Mouse (Mus musculus): ENCODE measurements around the gene Hmox2. TPM values are rescaled to one million over a fixed set of nuclear protein-coding genes. Genes with fewer than 3 reads are reported as not detected.
"Not testable (repeated sequence)": the region's sequence is repeated elsewhere in the genome, so short reads cannot be mapped to it uniquely, and the experiment has no call there.

Hmox2 gene
- polyA plus RNA-seq, 1 experiment, result 42.6 TPM

GRCm38 (mm10) chr16:4739994-4740393 lies 13.8 kb downstream of the Hmox2 start:
- Histone ChIP-seq H3K79me3 (ENCODE audit: low read depth) (peaks cover 11% of the 10 kb centered on the region), H3K36me3 (ENCODE audit: control insufficient read depth, insufficient read depth) (no peaks in the 10 kb centered on the region), H3K4me3 (ENCODE audit: insufficient read depth, poor library complexity, severe bottlenecking) (no peak overlapping the region), H3K27me3 (ENCODE audit: control insufficient read depth, insufficient read depth, insufficient read length) (no peaks in the 10 kb centered on the region), H3K79me2 (ENCODE audit: control insufficient read depth, insufficient read depth) (peaks cover 41% of the 10 kb centered on the region), H3ac (ENCODE audit: control insufficient read depth, insufficient read length, low read depth) (no peak overlapping the region)
- TF ChIP-seq FOSL1 (IDR thresholded peaks at IDR 0.05; ENCODE audit: insufficient read depth, low read length, poor library complexity, severe bottlenecking) (no peak), MAX (IDR thresholded peaks at IDR 0.05) (no peak), CTCF (IDR thresholded peaks at IDR 0.05; ENCODE audit: control insufficient read depth, insufficient read depth, insufficient read length) (no peak), MYOG (IDR thresholded peaks at IDR 0.05; ENCODE audit: control insufficient read depth, extremely low read depth, insufficient read length) (no peak), CEBPB (IDR thresholded peaks at IDR 0.05; ENCODE audit: low read depth) (no peak), MYOD1 (IDR thresholded peaks at IDR 0.05; ENCODE audit: control insufficient read depth, insufficient read length, low read depth) (no peak), USF1 (IDR thresholded peaks at IDR 0.05; ENCODE audit: low read depth) (no peak)

DNA sequence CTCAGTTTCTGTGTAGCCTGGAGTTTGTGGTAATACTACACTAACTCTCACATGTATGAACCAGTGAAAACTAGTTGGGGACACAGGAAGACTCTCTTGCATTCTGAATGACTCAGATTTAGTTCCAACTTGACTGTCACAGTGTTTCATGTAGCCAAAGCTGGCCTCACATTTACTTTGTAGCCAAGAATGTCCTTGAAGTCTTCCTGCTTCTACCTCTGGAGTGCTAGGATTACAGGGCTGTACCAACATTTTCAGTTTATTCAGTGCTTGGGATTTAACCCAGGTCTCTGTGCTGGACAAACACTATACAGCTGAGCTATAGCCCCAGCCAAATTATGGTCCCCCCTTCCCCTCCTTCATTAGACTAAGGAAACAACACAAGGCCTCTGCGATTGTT lies 16.0 kb downstream of the Hmox2 start:
- no peaks in the 10 kb centered on the region for H3K27me3 ChIP-seq (ENCODE audit: control insufficient read depth, insufficient read depth, insufficient read length)
- peaks cover 32% of the 10 kb centered on the region for H3K79me2 ChIP-seq (ENCODE audit: control insufficient read depth, insufficient read depth)
- TF ChIP-seq MAX (IDR thresholded peaks at IDR 0.05), result no peak
- no peak for TF ChIP-seq USF1 (IDR thresholded peaks at IDR 0.05; ENCODE audit: low read depth)
- TF ChIP-seq CTCF (IDR thresholded peaks at IDR 0.05; ENCODE audit: control insufficient read depth, insufficient read depth, insufficient read length), result no peak
- TF ChIP-seq MYOG (IDR thresholded peaks at IDR 0.05; ENCODE audit: control insufficient read depth, extremely low read depth, insufficient read length), result no peak
- no peak for TF ChIP-seq FOSL1 (IDR thresholded peaks at IDR 0.05; ENCODE audit: insufficient read depth, low read length, poor library complexity, severe bottlenecking)
- TF ChIP-seq MYOD1 (IDR thresholded peaks at IDR 0.05; ENCODE audit: control insufficient read depth, insufficient read length, low read depth), result no peak
- TF ChIP-seq CEBPB (IDR thresholded peaks at IDR 0.05; ENCODE audit: low read depth), result no peak
- no peaks in the 10 kb centered on the region for H3K36me3 ChIP-seq (ENCODE audit: control insufficient read depth, insufficient read depth)
- no peak overlapping the region for H3ac ChIP-seq (ENCODE audit: control insufficient read depth, insufficient read length, low read depth)
- H3K79me3 ChIP-seq (ENCODE audit: low read depth), result peaks cover 8% of the 10 kb centered on the region
- H3K4me3 ChIP-seq (ENCODE audit: insufficient read depth, poor library complexity, severe bottlenecking), result no peak overlapping the region

DNA sequence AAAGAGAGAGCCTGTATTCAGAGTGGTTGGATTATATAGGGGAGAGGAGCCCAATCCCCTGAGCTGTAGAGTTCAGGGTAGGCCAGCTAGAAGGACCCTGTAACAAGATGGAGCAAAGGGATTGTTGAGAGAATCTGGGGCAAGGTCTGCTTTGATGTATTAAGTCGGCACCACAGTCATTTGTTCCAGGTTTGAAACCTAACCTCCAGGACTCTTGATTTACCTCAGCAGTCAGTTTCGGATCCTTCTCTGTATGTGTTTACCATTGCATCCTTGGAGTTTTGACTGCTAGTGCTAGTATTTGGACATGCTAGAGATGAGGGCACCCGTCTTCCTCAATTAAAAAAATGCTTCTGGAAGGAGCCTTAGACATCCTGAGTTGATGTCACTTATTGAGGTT lies 26.0 kb downstream of the Hmox2 start:
- H3K4me3 ChIP-seq (ENCODE audit: insufficient read depth, poor library complexity, severe bottlenecking), result no peak overlapping the region
- peaks cover 1% of the 10 kb centered on the region for H3K79me3 ChIP-seq (ENCODE audit: low read depth)
- no peaks in the 10 kb centered on the region for H3K79me2 ChIP-seq (ENCODE audit: control insufficient read depth, insufficient read depth)
- TF ChIP-seq USF1 (IDR thresholded peaks at IDR 0.05; ENCODE audit: low read depth) (no peak), MYOG (IDR thresholded peaks at IDR 0.05; ENCODE audit: control insufficient read depth, extremely low read depth, insufficient read length) (no peak), CTCF (IDR thresholded peaks at IDR 0.05; ENCODE audit: control insufficient read depth, insufficient read depth, insufficient read length) (no peak), MAX (IDR thresholded peaks at IDR 0.05) (no peak), MYOD1 (IDR thresholded peaks at IDR 0.05; ENCODE audit: control insufficient read depth, insufficient read length, low read depth) (no peak), CEBPB (IDR thresholded peaks at IDR 0.05; ENCODE audit: low read depth) (no peak), FOSL1 (IDR thresholded peaks at IDR 0.05; ENCODE audit: insufficient read depth, low read length, poor library complexity, severe bottlenecking) (no peak)
- no peak overlapping the region for H3ac ChIP-seq (ENCODE audit: control insufficient read depth, insufficient read length, low read depth)
- no peaks in the 10 kb centered on the region for H3K27me3 ChIP-seq (ENCODE audit: control insufficient read depth, insufficient read depth, insufficient read length)
- H3K36me3 ChIP-seq (ENCODE audit: control insufficient read depth, insufficient read depth), result no peaks in the 10 kb centered on the region

DNA sequence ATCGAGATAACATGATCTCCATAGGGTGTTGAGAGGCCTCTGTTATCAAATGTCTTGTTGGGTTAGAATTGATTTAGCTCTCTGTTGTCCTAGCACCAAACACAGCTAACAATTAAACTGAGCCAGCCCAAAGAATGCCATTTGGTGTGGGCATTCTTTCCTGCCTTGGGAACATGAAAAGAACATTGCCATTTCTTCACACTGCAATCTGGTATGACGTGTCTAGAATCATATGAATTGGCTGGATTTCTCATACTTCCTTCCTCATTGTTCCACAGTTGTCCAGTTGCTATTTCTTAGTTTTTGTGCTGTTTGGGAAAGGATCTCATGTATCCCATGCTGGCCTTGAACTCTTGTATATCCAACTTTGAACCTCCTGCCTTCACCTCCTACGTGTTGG lies 27.9 kb downstream of the Hmox2 start:
- Histone ChIP-seq H3K79me3 (ENCODE audit: low read depth) (peaks cover 1% of the 10 kb centered on the region), H3K27me3 (ENCODE audit: control insufficient read depth, insufficient read depth, insufficient read length) (no peaks in the 10 kb centered on the region), H3K79me2 (ENCODE audit: control insufficient read depth, insufficient read depth) (peaks cover 8% of the 10 kb centered on the region), H3K36me3 (ENCODE audit: control insufficient read depth, insufficient read depth) (no peaks in the 10 kb centered on the region), H3K4me3 (ENCODE audit: insufficient read depth, poor library complexity, severe bottlenecking) (no peak overlapping the region), H3ac (ENCODE audit: control insufficient read depth, insufficient read length, low read depth) (no peak overlapping the region)
- TF ChIP-seq MAX (IDR thresholded peaks at IDR 0.05), result no peak
- no peak for TF ChIP-seq MYOG (IDR thresholded peaks at IDR 0.05; ENCODE audit: control insufficient read depth, extremely low read depth, insufficient read length)
- TF ChIP-seq MYOD1 (IDR thresholded peaks at IDR 0.05; ENCODE audit: control insufficient read depth, insufficient read length, low read depth), result no peak
- TF ChIP-seq CEBPB (IDR thresholded peaks at IDR 0.05; ENCODE audit: low read depth), result no peak
- no peak for TF ChIP-seq CTCF (IDR thresholded peaks at IDR 0.05; ENCODE audit: control insufficient read depth, insufficient read depth, insufficient read length)

GRCm38 (mm10) chr16:4756660-4757335 lies 30.6 kb downstream of the Hmox2 start:
- H3K79me3 ChIP-seq (ENCODE audit: low read depth); H3K36me3 ChIP-seq (ENCODE audit: control insufficient read depth, insufficient read depth); H3K4me3 ChIP-seq (ENCODE audit: insufficient read depth, poor library complexity, severe bottlenecking); H3ac ChIP-seq (ENCODE audit: control insufficient read depth, insufficient read length, low read depth); H3K27me3 ChIP-seq (ENCODE audit: control insufficient read depth, insufficient read depth, insufficient read length): not testable (repeated sequence)
- H3K79me2 ChIP-seq (ENCODE audit: control insufficient read depth, insufficient read depth), result peaks cover 16% of the 10 kb centered on the region

DNA sequence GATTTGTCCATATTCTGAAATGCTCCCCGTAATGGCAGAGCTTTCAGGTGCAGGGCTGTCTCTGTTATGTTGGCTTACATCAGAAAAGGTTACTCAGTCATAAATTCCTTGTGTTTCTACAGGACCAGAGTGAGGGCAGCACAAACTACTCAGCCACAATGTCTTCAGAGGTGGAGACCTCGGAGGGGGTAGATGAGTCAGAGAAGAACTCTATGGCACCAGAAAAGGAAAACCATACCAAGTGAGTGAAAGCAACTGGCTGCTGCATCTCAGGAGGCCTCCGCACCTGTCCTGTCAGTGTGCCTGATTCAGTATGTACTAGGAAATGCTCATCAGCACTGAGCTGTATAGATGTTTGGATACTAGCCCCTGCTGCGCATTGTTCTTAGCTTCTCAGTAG lies 36.3 kb downstream of the Hmox2 start:
- H3ac ChIP-seq (ENCODE audit: control insufficient read depth, insufficient read length, low read depth), result no peak overlapping the region
- no peak overlapping the region for H3K4me3 ChIP-seq (ENCODE audit: insufficient read depth, poor library complexity, severe bottlenecking)
- no peak for TF ChIP-seq USF1 (IDR thresholded peaks at IDR 0.05; ENCODE audit: low read depth)
- no peak for TF ChIP-seq MYOD1 (IDR thresholded peaks at IDR 0.05; ENCODE audit: control insufficient read depth, insufficient read length, low read depth)
- TF ChIP-seq CTCF (IDR thresholded peaks at IDR 0.05; ENCODE audit: control insufficient read depth, insufficient read depth, insufficient read length), result no peak
- TF ChIP-seq CEBPB (IDR thresholded peaks at IDR 0.05; ENCODE audit: low read depth), result no peak
- TF ChIP-seq MYOG (IDR thresholded peaks at IDR 0.05; ENCODE audit: control insufficient read depth, extremely low read depth, insufficient read length), result no peak
- no peak for TF ChIP-seq FOSL1 (IDR thresholded peaks at IDR 0.05; ENCODE audit: insufficient read depth, low read length, poor library complexity, severe bottlenecking)
- no peak for TF ChIP-seq MAX (IDR thresholded peaks at IDR 0.05)
- H3K36me3 ChIP-seq (ENCODE audit: control insufficient read depth, insufficient read depth), result peaks cover 43% of the 10 kb centered on the region
- H3K79me3 ChIP-seq (ENCODE audit: low read depth), result peaks cover 2% of the 10 kb centered on the region
- H3K79me2 ChIP-seq (ENCODE audit: control insufficient read depth, insufficient read depth), result peaks cover 16% of the 10 kb centered on the region
- no peaks in the 10 kb centered on the region for H3K27me3 ChIP-seq (ENCODE audit: control insufficient read depth, insufficient read depth, insufficient read length)
